Mouse (Mus musculus) heart, adult 2 months (tissue): ENCODE data around the gene Ttc12.

ENCODE experiments used
- CTCF ChIP-seq: fragments of 200-600 bp; IDR thresholded peaks from 2 replicates; pipeline ENCODE4 v1.8.1; 2022; ENCODE audit warnings: antibody characterized with exemption, mild to moderate bottlenecking, moderate library complexity
- EP300 ChIP-seq: fragments of 200-500 bp; IDR thresholded peaks from 2 replicates; pipeline ENCODE4 v1.6.1; 2011; ENCODE audit warnings: low read depth, low read length, control low read depth; ENCODE audit not compliant: insufficient read depth
- POLR2A ChIP-seq: fragments of 200-500 bp; IDR thresholded peaks from 2 replicates; pipeline ENCODE4 v1.6.1; 2011; ENCODE audit warnings: mild to moderate bottlenecking, low read depth, low read length, control low read depth; ENCODE audit not compliant: insufficient read depth

GRCm38 (mm10) chr9:49452396-49452795, 33.6 kb downstream of the Ttc12 start:
- TF ChIP-seq CTCF (no peak), POLR2A (no peak), EP300 (no peak)
